Mouse (Mus musculus) limb, embryonic 14.5 days (tissue): ENCODE measurements around the gene Zfp609. TPM values are rescaled to one million over a fixed set of nuclear protein-coding genes. Genes with fewer than 3 reads are reported as not detected.

Source experiments
- ATAC-seq: fragments of 200-750 bp; cut with Nextera tagmentation; 2 replicates; pipeline ENCODE4 v1.8.0; 2017; ENCODE audit warnings: low read depth, moderate number of reproducible peaks, moderate TSS enrichment; ENCODE audit not compliant: low FRiP score
- DNase-seq: peaks from one replicate; pipeline ENCODE4 v3.0.0-alpha.2; 2015; ENCODE audit warnings: low spot score
- H3K27ac ChIP-seq: fragments of 300-500 bp; sonication (generic); replicated peaks from 2 replicates; pipeline ENCODE4 v1.5.1; 2014; ENCODE audit warnings: low read depth, mild to moderate bottlenecking, low read length, moderate library complexity, mixed read lengths
- H3K27me3 ChIP-seq: fragments of 300-500 bp; sonication (generic); 2 replicates; pipeline ENCODE4 v1.6.1; 2014; ENCODE audit warnings: low read length, mixed read lengths; ENCODE audit not compliant: control insufficient read depth, insufficient read depth
- H3K36me3 ChIP-seq: fragments of 300-500 bp; sonication (generic); 2 replicates; pipeline ENCODE4 v1.6.1; 2014; ENCODE audit warnings: mild to moderate bottlenecking, low read length, moderate library complexity, mixed read lengths; ENCODE audit not compliant: control insufficient read depth, insufficient read depth
- H3K4me1 ChIP-seq: fragments of 300-500 bp; sonication (generic); 2 replicates; pipeline ENCODE4 v1.6.1; 2014; ENCODE audit warnings: antibody characterized with exemption, low read length, mixed read lengths; ENCODE audit not compliant: control insufficient read depth, insufficient read depth
- H3K4me2 ChIP-seq: fragments of 300-500 bp; sonication (generic); replicated peaks from 2 replicates; pipeline ENCODE4 v1.6.1; 2014; ENCODE audit warnings: low read depth, mild to moderate bottlenecking, low read length, moderate library complexity; ENCODE audit not compliant: severe bottlenecking
- H3K4me3 ChIP-seq: fragments of 300-500 bp; sonication (generic); replicated peaks from 2 replicates; pipeline ENCODE4 v1.5.1; 2014; ENCODE audit warnings: low read length
- H3K9ac ChIP-seq: fragments of 300-500 bp; sonication (generic); 2 replicates; pipeline ENCODE4 v1.6.1; 2014; ENCODE audit warnings: mild to moderate bottlenecking, low read depth, low read length, moderate library complexity; ENCODE audit not compliant: severe bottlenecking
- H3K9me3 ChIP-seq: fragments of 300-500 bp; sonication (generic); 2 replicates; pipeline ENCODE4 v1.6.1; 2016; ENCODE audit warnings: low read length; ENCODE audit not compliant: control insufficient read depth
- POLR2A ChIP-seq: fragments of 200-500 bp; IDR thresholded peaks from 2 replicates; pipeline ENCODE4 v1.8.0; 2012; ENCODE audit warnings: inconsistent platforms, mild to moderate bottlenecking, moderate library complexity, borderline replicate concordance; ENCODE audit not compliant: insufficient read depth, insufficient read length; ENCODE audit errors: extremely low read depth
- WGBS: fragments of 180-500 bp; shearing (Covaris S2); extraction: QIAGEN DNeasy Blood & Tissue Kit; methylation state at CpG from one replicate; pipeline ENCODE4 v1.1.7; 2014; 5-methylcytosine and 5-hydroxymethylcytosine counted together
- polyA plus RNA-seq, 2 experiments: library from polyadenylated mRNA; depleted of rRNA in 1 of 2; stranded (reverse) in 1 of 2; unstranded in 1 of 2; fragments of >200 nt; fragmentation: Nextera tagmentation in 1 of 2; extraction: Ambion mirVana in 1 of 2; gene quantifications; 2 replicates each; pipeline versions ENCODE4 v1.2.1 to v1.2.3; 2012 to 2014

Zfp609 gene
- polyA plus RNA-seq, 2 experiments: 7.3 to 20.3 TPM

- no peak overlapping the region for H3K27ac ChIP-seq
Measured at GRCm38 (mm10) chr9:65752632-65753031, 74.7 kb downstream of the Zfp609 start.

GRCm38 (mm10) chr9:65751906-65752305, 75.5 kb downstream of the Zfp609 start:
- DNase-seq: no peak
- Histone ChIP-seq H3K36me3 (no peaks in the 10 kb centered on the region), H3K4me3 (no peak overlapping the region), H3K4me2 (no peak overlapping the region), H3K27ac (no peak overlapping the region), H3K4me1 (no peaks in the 10 kb centered on the region), H3K27me3 (no peaks in the 10 kb centered on the region), H3K9ac (no peak overlapping the region), H3K9me3 (no peaks in the 10 kb centered on the region)
- ATAC-seq: no peak
- WGBS: 94% methylated on average over 7 of the region's 7 CpGs
- no peak for TF ChIP-seq POLR2A

More at GRCm38 (mm10) chr9:65752632-65753031, 74.7 kb downstream of the Zfp609 start:
- 93% methylated on average over 3 of the region's 3 CpGs for WGBS
- Histone ChIP-seq H3K27me3 (no peaks in the 10 kb centered on the region), H3K4me2 (no peak overlapping the region), H3K9me3 (no peaks in the 10 kb centered on the region), H3K4me1 (no peaks in the 10 kb centered on the region), H3K9ac (no peak overlapping the region), H3K4me3 (no peak overlapping the region), H3K36me3 (no peaks in the 10 kb centered on the region)
- TF ChIP-seq POLR2A: no peak
- DNase-seq (no peak), ATAC-seq (no peak)

- no peak for DNase-seq
- no peak for ATAC-seq
- Histone ChIP-seq H3K27ac (no peak overlapping the region), H3K27me3 (no peaks in the 10 kb centered on the region), H3K4me2 (no peak overlapping the region), H3K9me3 (no peaks in the 10 kb centered on the region), H3K4me3 (no peak overlapping the region), H3K4me1 (peaks cover 17% of the 10 kb centered on the region), H3K36me3 (no peaks in the 10 kb centered on the region), H3K9ac (no peak overlapping the region)
- 15% methylated on average over 4 of the region's 4 CpGs for WGBS
- TF ChIP-seq POLR2A: no peak
Measured at GRCm38 (mm10) chr9:65748102-65748501, 79.3 kb downstream of the Zfp609 start.

GRCm38 (mm10) chr9:65746479-65746878, 80.9 kb downstream of the Zfp609 start:
- 89% methylated on average over 2 of the region's 2 CpGs for WGBS
- no peak for TF ChIP-seq POLR2A
- no peak overlapping the region for H3K27ac ChIP-seq
- ATAC-seq (no peak), DNase-seq (no peak)
- H3K9ac ChIP-seq: no peak overlapping the region
- no peaks in the 10 kb centered on the region for H3K9me3 ChIP-seq
- no peak overlapping the region for H3K4me2 ChIP-seq
- peaks cover 17% of the 10 kb centered on the region for H3K4me1 ChIP-seq
- no peaks in the 10 kb centered on the region for H3K27me3 ChIP-seq
- H3K36me3 ChIP-seq: no peaks in the 10 kb centered on the region
- H3K4me3 ChIP-seq: no peak overlapping the region

GRCm38 (mm10) chr9:65745456-65745855, 81.9 kb downstream of the Zfp609 start:
- no peak for DNase-seq
- no peaks in the 10 kb centered on the region for H3K9me3 ChIP-seq
- H3K9ac ChIP-seq: no peak overlapping the region
- TF ChIP-seq POLR2A: no peak
- peaks cover 17% of the 10 kb centered on the region for H3K4me1 ChIP-seq
- ATAC-seq: no peak
- WGBS: 54% methylated on average over 5 of the region's 5 CpGs
- H3K4me2 ChIP-seq: no peak overlapping the region
- no peak overlapping the region for H3K27ac ChIP-seq
- H3K4me3 ChIP-seq: no peak overlapping the region
- no peaks in the 10 kb centered on the region for H3K36me3 ChIP-seq
- no peaks in the 10 kb centered on the region for H3K27me3 ChIP-seq
